Mouse (Mus musculus) telencephalon, adult 2 months (tissue): ENCODE results near the gene Olfr370.
"Not testable (repeated sequence)": the region's sequence is repeated elsewhere in the genome, so short reads cannot be mapped to it uniquely, and the experiment has no call there.

Experiments
- DNase-seq: peaks from one replicate; pipeline ENCODE4 v3.0.0-alpha.2; 2011; ENCODE audit warnings: low read depth, low spot score

Olfr370 gene

DNA sequence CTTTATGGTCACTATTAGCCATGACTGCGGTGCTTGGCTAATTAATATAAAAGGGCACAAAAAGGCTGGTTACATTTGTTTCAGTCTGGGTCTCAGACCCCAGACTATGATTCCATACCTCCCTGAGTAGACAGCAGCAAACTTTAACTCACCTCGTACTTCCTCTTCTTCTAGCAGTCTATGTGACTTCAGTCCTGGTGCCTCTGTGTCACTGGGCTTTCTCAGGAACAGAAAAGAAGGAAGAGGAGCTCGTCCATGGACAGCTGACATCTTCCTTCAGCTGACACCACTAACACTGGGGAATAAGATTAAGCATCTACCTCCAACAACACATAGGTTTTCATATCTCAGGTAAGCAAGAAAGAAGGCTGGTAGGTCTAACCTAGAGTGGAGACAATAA lies at the start of gene Olfr370:
Gene Olfr370 (plus strand): TSS at position 45 of the 400 bp plus-strand sequence.
- DNase-seq: no peak

DNA sequence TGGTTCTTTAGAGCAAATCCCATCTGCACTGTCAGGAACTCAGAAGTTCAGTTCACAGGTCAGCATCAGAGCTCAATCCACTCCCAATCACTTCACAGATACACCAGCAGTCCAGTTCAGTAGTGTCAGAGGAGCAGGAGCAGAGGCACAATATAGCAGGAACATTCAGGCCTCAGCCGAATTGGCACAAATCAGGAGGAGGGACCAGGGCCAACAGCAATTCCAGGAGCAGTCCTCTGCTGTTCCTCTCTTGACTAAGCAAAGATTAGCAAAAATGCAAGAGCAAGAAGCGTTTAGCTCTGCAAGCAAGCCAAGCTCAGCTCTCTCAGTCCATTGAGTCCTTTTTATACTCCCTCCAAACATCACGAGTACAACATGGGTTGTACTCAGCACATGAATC lies 23.9 kb upstream of the Olfr370 start:
- no peak for DNase-seq

DNA sequence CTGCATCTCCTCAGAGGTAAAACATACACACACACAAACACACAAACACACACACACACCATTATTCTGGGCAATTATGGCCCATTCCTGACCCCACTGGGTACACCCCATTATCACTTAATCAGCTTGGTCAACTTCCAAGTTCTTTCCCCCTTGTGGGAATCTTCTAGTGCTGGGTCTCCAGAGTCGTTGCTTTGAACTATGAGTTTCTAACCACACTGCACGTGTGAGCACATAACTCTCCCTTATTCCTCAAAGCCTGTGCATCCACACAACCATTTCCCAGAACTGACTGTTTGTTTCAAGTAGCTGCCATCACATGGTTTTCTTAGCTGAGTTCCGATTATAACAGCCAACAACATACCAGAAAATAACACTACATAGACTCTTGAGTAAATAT lies 15.1 kb upstream of the Olfr370 start:
- DNase-seq: no peak

DNA sequence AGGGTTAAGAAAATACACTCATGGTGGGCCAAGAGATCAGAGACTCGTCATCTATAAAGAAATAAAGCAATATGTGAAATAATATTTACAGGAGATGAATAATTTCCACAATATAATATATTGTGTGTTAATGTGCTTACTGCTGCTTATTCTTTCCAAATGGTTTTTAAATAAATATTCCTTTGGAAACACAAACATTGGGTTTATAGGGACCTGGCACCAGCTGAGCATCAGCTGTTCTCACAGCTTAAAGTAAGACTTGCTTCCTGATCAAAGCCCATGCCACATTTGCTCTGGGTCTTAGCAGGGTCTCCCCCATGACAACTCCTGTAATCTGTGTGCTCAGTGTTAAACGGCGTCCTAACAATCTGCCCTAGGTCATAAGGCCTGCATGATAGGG lies 14.7 kb upstream of the Olfr370 start:
- not testable (repeated sequence) for DNase-seq

DNA sequence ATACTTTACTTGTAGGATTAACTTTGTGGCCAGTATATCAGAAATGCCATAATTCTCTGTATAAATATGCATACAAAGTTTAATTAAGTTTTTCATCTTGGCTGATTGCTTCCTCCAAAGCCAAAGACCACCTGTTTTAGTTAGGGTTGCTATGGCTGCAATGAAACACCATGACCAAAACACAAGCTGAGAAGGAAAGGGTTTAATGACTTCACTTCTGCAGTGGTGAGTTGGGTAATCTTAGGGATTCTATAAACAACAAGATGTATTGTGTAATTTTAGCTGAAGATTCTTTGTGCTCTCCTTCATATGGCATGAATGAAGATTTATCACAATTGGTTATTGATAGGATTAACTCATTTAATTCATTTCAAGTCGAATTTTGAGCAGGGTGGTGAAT lies 14.3 kb upstream of the Olfr370 start:
- no peak for DNase-seq

DNA sequence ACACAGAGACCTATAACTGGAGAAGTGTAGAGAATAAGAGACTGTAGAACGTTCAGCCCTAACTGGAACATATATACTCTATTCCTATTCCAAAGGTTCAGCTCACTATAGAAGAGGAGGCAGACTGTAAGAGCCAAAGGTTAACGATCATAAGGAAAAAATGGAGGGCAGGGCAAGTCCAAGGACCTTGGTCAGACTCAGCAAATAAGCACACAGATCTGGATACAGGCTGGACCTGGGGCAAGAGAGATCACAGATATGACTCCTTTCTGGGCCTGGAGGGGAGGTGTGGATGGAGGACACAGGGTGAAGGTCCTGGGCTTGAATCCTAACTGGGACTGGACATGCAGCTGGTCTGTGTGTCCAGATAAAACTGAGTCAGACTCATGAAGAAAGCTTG lies 778 bp upstream of the Olfr370 start:
- DNase-seq: no peak

DNA sequence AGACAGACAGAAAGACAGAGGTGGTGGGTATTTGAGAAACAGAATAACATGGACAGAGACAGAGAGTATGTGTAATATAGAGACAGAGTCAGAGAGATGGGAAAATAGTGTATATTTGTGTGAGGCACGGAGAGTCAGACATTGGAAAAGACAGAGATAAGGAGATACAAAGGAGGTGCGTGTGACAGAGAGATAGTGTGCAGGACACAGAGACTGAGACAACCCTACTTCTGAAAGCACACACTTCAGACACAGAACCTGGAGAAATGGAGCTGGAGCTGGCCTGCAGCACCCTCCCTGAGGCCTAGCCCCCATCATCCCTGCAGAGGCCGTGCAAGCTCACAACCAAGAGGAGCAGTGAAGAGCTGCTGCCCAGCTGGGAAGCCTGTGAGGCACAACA lies 27.1 kb downstream of the Olfr370 start:
- no peak for DNase-seq

DNA sequence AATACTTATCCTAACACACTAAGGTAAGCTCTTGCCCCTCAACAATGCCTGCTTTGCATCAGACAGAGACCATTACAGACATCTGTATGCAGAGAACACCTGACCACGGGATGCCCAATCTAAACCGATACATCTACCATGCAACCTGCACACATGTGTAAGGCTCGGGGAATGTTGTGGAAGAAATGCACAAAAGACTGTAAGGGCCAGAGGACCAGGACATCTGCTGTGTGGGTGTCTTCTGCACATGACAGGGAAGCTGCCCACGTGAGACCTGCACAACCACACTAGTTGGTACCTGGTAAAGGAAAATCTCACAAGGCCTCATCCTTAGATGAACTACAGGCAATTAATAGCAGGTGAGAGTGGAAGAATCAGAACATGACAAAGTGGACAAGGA lies 27.7 kb downstream of the Olfr370 start:
- no peak for DNase-seq

DNA sequence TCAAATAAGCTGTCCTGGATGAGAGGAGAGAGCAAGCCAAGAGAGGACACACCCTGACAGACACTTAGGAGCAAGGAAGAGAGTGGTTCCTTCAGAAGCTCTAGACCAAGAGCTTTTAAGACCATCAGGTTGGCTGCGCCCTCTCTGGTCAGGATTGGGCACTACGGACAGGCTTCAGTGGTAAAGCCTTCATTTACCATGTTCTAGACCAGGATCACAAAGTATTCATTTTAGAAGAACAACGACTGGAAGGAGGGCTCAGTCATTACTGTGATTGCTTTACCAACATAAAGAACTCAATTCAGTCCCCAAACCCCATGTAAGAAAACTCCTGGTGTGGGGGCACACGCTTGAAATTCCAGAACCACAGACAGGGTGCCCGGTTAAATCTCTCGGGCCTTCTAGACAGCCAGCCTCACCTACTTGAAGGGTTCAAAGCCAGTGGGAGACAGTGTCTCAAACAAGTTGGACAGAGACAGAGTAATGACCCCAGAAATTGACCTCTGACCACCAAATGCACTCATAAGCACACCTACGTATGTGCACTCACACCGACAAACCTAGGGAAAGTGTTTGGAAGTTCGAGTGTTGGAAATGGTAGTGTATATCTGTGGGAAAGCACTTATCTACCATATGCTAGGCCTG lies 30.3 kb downstream of the Olfr370 start:
- DNase-seq: no peak

DNA sequence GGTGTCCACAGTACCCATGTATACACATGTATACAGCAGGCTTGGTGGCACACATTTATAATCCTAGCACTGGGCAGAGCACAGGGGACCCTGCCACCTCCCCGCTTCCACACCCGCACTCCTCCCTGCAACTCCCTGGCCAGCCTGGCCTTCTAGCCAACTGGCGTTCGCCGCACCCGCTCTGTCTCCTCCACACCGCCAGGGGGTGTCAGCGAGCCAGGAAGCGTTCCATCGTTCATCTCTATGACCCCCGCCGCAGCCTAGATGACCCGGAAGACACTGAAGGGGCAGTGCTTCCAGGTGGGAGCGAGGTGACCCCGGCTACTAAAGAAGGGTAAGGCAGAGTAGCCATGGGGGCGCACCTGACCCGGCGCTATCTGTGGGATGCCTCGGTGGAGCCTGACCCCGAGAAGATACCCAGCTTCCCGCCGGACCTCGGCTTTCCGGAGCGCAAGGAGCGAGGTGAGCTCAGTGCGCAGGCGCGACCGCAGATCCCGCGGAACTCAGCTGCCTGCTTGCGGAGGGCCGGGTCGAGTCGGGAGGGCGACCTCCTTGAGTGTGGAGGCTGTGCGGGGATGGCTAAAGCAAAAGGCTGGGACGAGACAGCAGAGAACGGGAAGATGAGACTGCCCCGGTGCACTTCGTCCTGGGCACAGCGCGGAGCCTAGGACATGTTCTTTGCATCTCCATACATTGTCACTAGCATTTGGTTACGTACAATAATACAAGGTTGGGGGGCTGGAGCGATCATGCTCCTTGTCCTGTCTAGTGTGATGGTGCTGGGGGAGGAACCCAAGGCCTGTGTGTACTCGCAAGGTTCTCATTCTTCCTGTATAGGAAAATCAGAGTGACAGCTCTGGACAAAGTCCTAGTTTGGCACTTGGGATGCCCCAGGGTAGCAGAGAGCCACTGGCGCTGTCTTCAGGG lies 31.2 kb downstream of the Olfr370 start, which contains the start of gene Ndufb7:
Gene Ndufb7 (plus strand): TSS at position 203 of the 927 bp plus-strand sequence.
- DNase-seq: peak; percentile 87

DNA sequence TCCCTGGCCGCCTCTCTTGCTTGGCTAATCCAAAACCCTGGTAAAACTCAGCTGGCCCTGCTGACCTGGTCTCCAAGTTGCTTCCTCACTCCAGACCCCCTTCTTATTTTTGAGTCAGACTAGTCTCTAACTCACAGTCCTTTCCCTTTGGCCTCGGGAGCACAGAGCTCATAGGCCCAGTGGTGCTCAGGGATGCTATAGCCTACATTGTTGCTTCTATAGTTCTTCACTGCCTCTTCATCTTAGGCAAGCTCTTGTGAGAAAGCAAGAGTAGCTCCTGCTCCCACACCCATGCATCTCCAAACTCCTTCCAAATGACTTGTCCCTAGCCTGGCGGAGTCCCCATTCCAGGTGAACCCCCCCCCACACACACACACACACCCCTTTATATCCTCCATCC lies 32.1 kb downstream of the Olfr370 start:
- DNase-seq: no peak

DNA sequence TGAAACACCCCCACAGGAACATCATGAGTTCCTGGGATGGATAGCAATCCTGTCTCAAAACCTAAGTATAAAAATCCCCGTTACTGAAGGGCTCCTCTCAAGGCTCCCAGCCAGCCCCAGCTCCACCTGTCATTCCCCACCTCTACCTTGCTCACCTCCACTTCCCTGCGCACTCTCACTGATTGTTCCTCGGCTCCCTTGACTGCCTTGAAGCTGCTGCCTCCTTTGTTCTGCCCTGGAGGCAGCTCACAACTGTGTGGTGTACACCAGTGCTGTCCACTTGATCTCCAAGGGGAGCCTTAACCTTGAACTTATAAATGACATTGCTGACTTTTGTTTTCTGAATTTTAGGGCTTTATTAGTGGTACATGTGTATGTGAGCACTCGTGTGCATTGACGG lies 32.5 kb downstream of the Olfr370 start:
- no peak for DNase-seq

DNA sequence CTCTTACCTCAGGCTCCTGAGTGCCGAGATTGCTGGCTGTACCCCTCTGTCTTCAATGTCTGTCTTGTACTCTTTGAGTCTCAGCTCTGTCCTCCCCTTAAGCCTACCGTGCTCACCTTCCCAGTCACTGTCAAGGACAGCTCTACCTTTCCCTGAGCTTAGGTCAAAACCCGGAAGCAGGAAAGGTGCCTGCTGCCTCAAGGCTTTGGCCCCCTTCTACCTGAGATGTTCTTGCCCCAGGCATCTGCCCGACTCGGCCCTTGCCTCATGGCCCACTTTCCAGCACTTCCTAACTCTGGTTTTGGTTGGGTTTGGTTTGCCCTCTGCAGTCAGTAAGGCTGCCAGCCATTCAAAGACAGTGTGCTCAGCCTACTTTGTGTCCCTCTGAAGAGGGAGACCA lies 33.2 kb downstream of the Olfr370 start:
- no peak for DNase-seq

DNA sequence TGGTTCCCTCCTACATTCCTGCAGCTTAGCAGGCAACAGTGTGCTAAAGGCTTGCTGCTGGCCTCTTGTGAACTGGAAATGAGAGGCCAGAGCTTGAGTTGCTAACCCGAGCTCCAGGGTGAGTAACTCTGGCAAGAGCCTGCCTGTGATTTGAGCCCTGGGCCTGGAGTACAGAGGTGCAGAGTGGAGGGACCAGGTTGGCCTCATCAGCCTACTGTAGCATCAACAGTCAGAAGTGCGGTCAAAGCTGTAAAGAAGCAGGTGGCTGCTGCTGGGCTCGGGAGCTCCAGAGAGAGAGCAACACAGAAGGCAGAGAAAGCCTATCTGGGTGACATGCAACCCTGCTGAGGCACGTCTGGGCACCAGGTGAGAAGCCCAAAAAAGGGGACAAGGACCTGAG lies 33.6 kb downstream of the Olfr370 start:
- DNase-seq: no peak

DNA sequence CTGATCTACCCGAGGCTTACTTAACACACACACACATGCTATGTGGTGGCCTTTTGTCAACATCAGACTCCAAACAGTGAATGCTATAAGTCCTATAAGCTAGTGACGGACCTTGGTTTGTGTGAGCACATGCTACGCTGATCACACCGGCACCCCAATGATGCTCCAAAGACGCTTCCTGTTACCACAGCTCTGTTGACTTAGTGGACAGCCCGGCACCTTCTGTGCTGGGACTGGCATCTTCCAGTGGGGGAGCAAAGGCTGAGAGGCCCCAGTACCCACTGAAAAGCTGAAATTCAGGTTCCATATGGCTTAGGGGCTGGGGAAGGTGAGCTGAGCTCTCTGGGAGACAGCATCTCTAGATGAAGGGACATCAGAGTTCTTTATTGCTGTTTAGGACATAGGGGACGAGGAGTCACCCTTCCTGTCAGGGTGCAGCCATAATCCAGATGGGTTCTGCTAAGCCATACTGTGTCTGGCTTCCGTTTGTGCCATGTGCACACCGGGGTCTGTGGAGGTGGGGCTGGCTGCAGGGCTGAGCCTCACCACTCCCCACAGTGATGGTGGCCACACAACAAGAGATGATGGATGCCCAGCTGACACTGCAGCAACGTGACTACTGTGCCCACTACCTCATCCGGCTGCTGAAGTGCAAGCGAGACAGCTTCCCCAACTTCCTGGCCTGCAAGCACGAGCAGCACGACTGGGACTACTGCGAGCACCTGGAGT lies 34.9 kb downstream of the Olfr370 start:
- no peak for DNase-seq

DNA sequence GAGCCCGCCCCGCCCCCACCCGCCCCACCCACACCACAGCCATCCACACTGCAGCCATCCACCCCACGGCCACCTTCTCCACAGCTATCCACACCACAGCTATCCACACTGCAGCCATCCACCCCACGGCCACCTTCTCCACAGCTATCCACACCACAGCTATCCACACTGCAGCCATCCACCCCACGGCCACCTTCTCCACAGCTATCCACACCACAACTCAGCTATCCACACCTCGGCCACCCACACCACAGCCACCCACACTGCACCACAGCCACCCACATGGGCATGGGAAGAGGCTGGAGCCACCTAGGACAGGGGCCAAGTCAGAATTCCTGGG lies 35.4 kb downstream of the Olfr370 start:
- not testable (repeated sequence) for DNase-seq

DNA sequence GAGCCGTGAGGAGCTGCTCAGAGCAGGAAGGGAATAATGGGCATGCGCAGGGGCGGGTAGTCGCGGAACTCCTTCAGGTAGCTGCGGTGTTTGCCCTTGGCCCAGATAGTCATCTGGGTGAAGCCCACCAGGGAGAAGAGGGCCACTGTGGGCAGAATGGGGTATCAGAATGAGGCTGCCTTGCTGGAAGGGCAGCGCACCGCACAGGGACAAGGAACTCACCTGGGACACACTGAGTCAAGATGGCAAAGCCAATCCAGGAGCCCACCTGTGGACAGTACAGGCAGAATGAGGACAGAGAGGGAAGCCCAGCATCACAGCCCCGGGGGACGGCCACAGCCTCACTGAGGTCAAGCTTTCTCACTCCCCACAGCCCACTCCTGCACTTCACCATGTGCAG lies 36.2 kb downstream of the Olfr370 start:
- DNase-seq: no peak

DNA sequence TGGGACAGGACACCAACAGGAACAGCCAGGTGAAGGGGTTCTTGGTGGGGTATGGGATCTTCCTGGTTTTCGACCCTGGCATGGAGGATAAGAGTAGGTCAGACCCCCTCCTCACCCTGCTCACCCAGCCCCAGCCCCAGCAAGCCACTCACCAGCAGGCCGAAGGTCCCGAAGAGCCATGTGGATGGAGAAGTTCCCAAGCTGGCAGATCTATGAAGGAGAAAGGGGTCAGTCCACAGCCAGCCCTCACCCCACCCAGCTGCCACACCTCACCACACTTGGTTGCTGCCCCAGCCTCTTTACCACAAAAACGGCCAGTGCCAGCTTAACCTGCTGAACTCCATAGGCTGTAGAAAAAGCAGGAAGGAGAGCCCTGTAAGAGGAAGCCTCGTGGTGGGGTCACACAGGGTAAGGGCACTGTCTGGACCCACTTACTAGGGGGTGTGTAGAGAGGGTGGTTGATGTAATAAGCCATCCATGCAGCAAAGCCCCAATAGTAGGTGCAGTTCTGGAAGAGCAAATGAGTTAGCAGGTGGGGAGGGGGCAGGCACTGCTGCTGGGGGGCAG lies 36.7 kb downstream of the Olfr370 start:
- DNase-seq: no peak

DNA sequence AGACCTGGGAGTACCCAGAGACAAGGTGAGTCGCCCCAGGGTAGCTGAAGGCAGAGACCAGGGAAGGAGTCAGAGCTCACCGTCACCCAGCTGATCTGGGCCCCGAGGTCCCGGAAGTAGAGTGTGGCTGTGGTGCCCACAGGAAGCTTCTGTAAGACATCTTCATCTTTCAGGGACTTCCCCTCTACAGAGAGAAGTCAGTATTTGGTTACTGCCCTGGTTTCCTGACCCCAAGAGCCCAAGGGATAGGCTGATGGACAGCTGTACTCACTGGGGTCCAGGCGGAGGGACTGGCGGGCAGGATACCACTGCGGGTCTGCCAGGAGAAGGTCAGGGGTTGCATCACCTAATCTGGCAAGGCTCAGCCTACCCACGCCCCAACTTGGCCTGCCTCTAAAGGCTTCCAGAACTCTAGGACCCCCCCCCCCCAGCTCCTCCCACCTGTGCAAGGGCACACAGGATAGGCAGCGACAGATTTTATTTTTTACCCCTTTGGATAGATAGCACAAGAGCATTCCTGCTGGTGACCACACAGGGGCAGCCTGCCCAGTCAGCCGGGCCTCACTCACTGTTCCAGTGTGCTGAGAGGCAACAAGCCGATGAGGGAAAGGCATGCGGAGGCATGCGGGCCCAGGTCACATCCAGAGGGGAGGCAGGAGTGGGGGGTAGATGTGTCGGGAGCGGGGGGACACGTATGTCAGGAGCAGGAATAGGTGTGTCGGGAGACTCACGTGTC lies 37.7 kb downstream of the Olfr370 start:
- no peak for DNase-seq

DNA sequence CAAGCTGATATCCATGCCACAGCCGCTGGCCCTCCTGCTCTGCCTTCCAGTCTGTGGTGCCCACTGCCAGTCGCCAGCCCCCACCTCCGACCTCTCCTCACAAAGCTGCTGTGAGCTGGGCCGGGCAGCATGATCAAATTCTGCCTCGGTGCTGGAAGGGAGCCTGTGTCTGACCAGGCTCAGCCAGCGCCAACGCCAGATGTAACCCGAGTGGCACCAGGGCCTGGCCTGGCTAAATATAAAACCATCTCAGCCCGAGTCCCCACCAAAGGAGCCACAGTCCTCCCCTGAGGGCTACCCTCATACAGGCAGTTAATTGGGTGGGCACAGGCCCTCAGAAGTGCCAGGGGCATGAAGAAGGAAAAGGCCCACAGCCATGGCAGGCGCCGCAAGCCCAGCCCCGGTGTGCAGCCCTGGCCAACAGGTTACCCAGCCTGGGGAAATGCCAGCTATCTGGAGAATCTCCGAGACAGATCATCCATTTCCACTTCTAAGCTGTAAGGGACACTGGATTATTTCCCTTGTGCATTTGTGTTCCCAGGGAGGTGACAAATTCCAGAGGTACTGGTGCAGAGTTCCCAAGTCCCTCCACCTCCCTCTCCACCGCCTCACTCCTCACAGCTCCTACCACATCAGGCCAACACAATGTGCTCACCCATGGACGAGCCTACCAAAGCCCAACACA lies 39.2 kb downstream of the Olfr370 start:
- DNase-seq: no peak
